Comparison of ENCODE assay signal across 17 mouse cellular contexts in genomic region chr2:180824724-180825123, GRCm38 (mm10). TPM values are rescaled to one million over a fixed set of nuclear protein-coding genes. Genes with fewer than 3 reads are reported as not detected.
DNase-seq lines count a peak whose midpoint lies in the region; ATAC-seq and TF ChIP-seq lines count a peak whose summit lies in the region.
"Had no signal": no experiment of that assay in that cellular context is flagged by ENCODE, and none has a peak within 500 bp of the region (broad histone marks: within the 10 kb centered on the region; RNA-seq: fewer than 3 reads in every experiment).

No protein-coding gene starts in this region.

- H3K9ac ChIP-seq in hindbrain, postnatal 0 days (replicated peaks; ENCODE audit: low read length): no peak overlapping the region
- no peak overlapping the region for H3K9ac ChIP-seq in heart, embryonic 11.5 days (ENCODE audit: low read depth, low read length)
- H3K9ac ChIP-seq: heart, embryonic 12.5 days; limb, embryonic 12.5 days; lung, embryonic 14.5 days had no signal

- no peak for ATAC-seq in hindbrain, postnatal 0 days
- no peak for ATAC-seq in heart, embryonic 11.5 days (replicated peaks; ENCODE audit: insufficient number of reproducible peaks, low FRiP score, low TSS enrichment)
- ATAC-seq: inflammation-experienced regulatory T-cells, adult 6 months had no signal

- no peaks in the 10 kb centered on the region for H3K27me3 ChIP-seq in hindbrain, postnatal 0 days (ENCODE audit: insufficient read depth, low read length)
- H3K27me3 ChIP-seq in heart, embryonic 11.5 days (ENCODE audit: control insufficient read depth, insufficient read depth, low read length): 0 out of 2 replicates have a peak, but pooled peaks cover 4% of the 10 kb centered on the region

- peak; percentile 66 to 70 for DNase-seq in frontal cortex, adult 2 months (ENCODE audit: extremely low spot score in 1 of 2, low spot score in 1 of 2)
- no peak for DNase-seq in frontal cortex, postnatal 25 days (ENCODE audit: low spot score in 2 of 2)
- peak; percentile 67 for DNase-seq in right cerebral cortex, adult 18-20 months
- no peak for DNase-seq in right cerebral cortex, postnatal 4 days
- no peak for DNase-seq in hindbrain, postnatal 0 days (ENCODE audit: low spot score)
- DNase-seq in heart, postnatal 25 days (ENCODE audit: low spot score): no peak
- DNase-seq in urinary bladder, postnatal 4 days (ENCODE audit: low spot score in 2 of 2): no peak
- DNase-seq: B cell, adult 2 months; gastrocnemius, postnatal 14 days; kidney, postnatal 36 days; lung, embryonic 14.5 days had no signal

- no peaks in the 10 kb centered on the region for H3K36me3 ChIP-seq in hindbrain, postnatal 0 days (ENCODE audit: insufficient read depth, low read length)
- no peaks in the 10 kb centered on the region for H3K36me3 ChIP-seq in heart, embryonic 11.5 days (ENCODE audit: control insufficient read depth, insufficient read depth, low read length)
- H3K36me3 ChIP-seq: G1E; heart, embryonic 12.5 days; limb, embryonic 12.5 days had no signal

- 73% methylated on average over 4 of the region's 4 CpGs for WGBS in hindbrain, postnatal 0 days
- WGBS in heart, embryonic 11.5 days (ENCODE audit: insufficient replicate concordance): 76% methylated on average over 4 of the region's 4 CpGs

- H3K4me1 ChIP-seq in hindbrain, postnatal 0 days (ENCODE audit: insufficient read depth, low read length): 0 out of 2 replicates have a peak, but pooled peaks cover 4% of the 10 kb centered on the region
- H3K4me1 ChIP-seq in heart, embryonic 11.5 days (ENCODE audit: control insufficient read depth, insufficient read depth, low read length): no peaks in the 10 kb centered on the region; the same call in 1 of the 2 replicates
- H3K4me1 ChIP-seq: limb, embryonic 12.5 days had no signal

- intact Hi-C loops in heart, postnatal 25 days (cut with DNase I): no loop called here

- H3K9me3 ChIP-seq in hindbrain, postnatal 0 days (ENCODE audit: low read length): no peaks in the 10 kb centered on the region
- H3K9me3 ChIP-seq in heart, embryonic 11.5 days (replicated peaks; ENCODE audit: control insufficient read depth, low read length): no peaks in the 10 kb centered on the region
- H3K9me3 ChIP-seq: G1E; heart, embryonic 12.5 days; limb, embryonic 12.5 days had no signal

- H3K27ac ChIP-seq in hindbrain, postnatal 0 days: peak overlapping the region; percentile 69; the same call in 1 of the 2 replicates
- no peak overlapping the region for H3K27ac ChIP-seq in heart, embryonic 11.5 days (ENCODE audit: low read depth, low read length)
- H3K27ac ChIP-seq: limb, embryonic 12.5 days had no signal

- no peak overlapping the region for H3K4me3 ChIP-seq in hindbrain, postnatal 0 days (ENCODE audit: low read length)
- no peak overlapping the region for H3K4me3 ChIP-seq in heart, embryonic 11.5 days (ENCODE audit: low read depth, low read length)
- H3K4me3 ChIP-seq: heart, embryonic 12.5 days; limb, embryonic 12.5 days had no signal

- H3K4me2 ChIP-seq in hindbrain, postnatal 0 days (ENCODE audit: low read depth, low read length): no peak overlapping the region
- no peak overlapping the region for H3K4me2 ChIP-seq in heart, embryonic 11.5 days
- H3K4me2 ChIP-seq: heart, embryonic 12.5 days; limb, embryonic 12.5 days; lung, embryonic 14.5 days had no signal

- TF ChIP-seq CTCF in hindbrain, postnatal 0 days (IDR thresholded peaks at IDR 0.05; ENCODE audit: low read depth): no peak

RNA-seq across cellular contexts. Expression of gene Bhlhe23, which starts 48.0 kb away (rescaled TPM):
- 0.04 and 0.08 TPM in 2 replicates for polyA plus RNA-seq in frontal cortex, adult 2 months (2012; rRNA removed)
- 0.72 and 0.73 TPM in 2 replicates for total RNA-seq in hindbrain, postnatal 0 days (2014; rRNA removed)
- polyA plus RNA-seq in hindbrain, postnatal 0 days (2015; fragmentation: Nextera tagmentation; extraction: Ambion mirVana): 0.23 and 0.49 TPM in 2 replicates
- total RNA-seq in heart, postnatal 25 days (2021): not detected
- polyA plus RNA-seq in heart, embryonic 11.5 days (2014; fragmentation: Nextera tagmentation; extraction: Ambion mirVana): not detected in 2 replicates
- total RNA-seq: gastrocnemius, postnatal 14 days had no signal
- polyA plus RNA-seq: G1E; heart, embryonic 12.5 days; inflammation-experienced regulatory T-cells, adult 6 months; limb, embryonic 12.5 days; lung, embryonic 14.5 days; spleen, adult 2 months had no signal

Comparison
In these comparisons a context has a peak if more than half of its experiments do, and no peak if none do; other contexts are left out.
1. DNase-seq: peak in frontal cortex, adult 2 months (2 of 2) and right cerebral cortex, adult 18-20 months (single experiment); none in frontal cortex, postnatal 25 days (0 of 2), right cerebral cortex, postnatal 4 days (single experiment), hindbrain, postnatal 0 days (single experiment), heart, postnatal 25 days (single experiment) and urinary bladder, postnatal 4 days (0 of 2).